Mouse (Mus musculus) testis, adult 2 months (tissue): Measurements from ENCODE around the gene Kiss1r.

Source experiments
- CTCF ChIP-seq: fragments of 200-500 bp; IDR thresholded peaks from 2 replicates; pipeline ENCODE4 v1.5.1; 2012; ENCODE audit warnings: low read depth, mild to moderate bottlenecking, inconsistent platforms, low read length, moderate library complexity; ENCODE audit not compliant: control insufficient read depth, insufficient read depth, insufficient replicate concordance
- POLR2A ChIP-seq: fragments of 200-500 bp; IDR thresholded peaks from 2 replicates; pipeline ENCODE4 v1.6.1; 2012; ENCODE audit warnings: low read depth, mild to moderate bottlenecking, inconsistent platforms, low read length, moderate library complexity; ENCODE audit not compliant: control insufficient read depth

DNA sequence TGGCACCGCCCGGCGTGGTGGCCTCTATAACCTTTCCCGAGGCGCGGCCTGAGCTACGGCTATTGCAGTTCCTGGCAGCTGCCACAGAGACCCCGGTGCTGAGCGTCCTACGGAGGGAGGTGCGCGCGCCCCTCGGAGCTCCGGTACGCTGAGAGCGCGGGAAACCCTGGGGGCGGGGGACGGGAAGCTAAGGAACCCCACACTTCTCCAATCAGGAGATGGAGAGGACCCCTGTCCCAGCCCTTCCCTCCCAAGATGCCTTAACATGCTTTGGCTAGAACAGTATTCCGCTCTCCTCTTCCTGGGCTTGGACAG, 54.4 kb downstream of the Kiss1r start:
- TF ChIP-seq POLR2A (no peak), CTCF (no peak)
